Mouse (Mus musculus): ENCODE results near the gene Col6a6.

GRCm38 (mm10) chr9:105774878-105775277 lies 53.1 kb downstream of the Col6a6 start:
- TF ChIP-seq GATA1 (IDR thresholded peaks at IDR 0.05; ENCODE audit: borderline replicate concordance, low read length) (no peak), CTCF (IDR thresholded peaks at IDR 0.05; ENCODE audit: low read depth, low read length) (no peak), POLR2AphosphoS5 (IDR thresholded peaks at IDR 0.05; ENCODE audit: insufficient replicate concordance, low read depth, low read length) (no peak)

Measured in G1E (cell line).